Mouse (Mus musculus) E14TG2a.4 (cell line): Measurements from ENCODE around the gene Dnajb6.

Experiments
- H3K27me3 ChIP-seq: 2 replicates; pipeline ENCODE4 v1.6.1; 2014; ENCODE audit warnings: low read length, control low read depth; ENCODE audit not compliant: insufficient read depth
- H3K36me3 ChIP-seq: 2 replicates; pipeline ENCODE4 v1.6.1; 2014; ENCODE audit warnings: low read length, control low read depth; ENCODE audit not compliant: insufficient read depth
- H3K4me1 ChIP-seq: replicated peaks from 2 replicates; pipeline ENCODE4 v1.6.1; 2014; ENCODE audit warnings: low read depth, low read length, control low read depth
- H3K4me3 ChIP-seq: replicated peaks from 2 replicates; pipeline ENCODE4 v1.5.1; 2014; ENCODE audit warnings: mild to moderate bottlenecking, low read length
- H3K9me3 ChIP-seq: 2 replicates; pipeline ENCODE4 v1.6.1; 2014; ENCODE audit warnings: low read length, control low read depth
- CTCF ChIP-seq: conservative IDR thresholded peaks from 2 replicates; pipeline ENCODE4 v1.5.1; 2014; ENCODE audit warnings: low read length
- NANOG ChIP-seq: IDR thresholded peaks from 2 replicates; pipeline ENCODE4 v1.6.1; 2014; ENCODE audit warnings: borderline replicate concordance, low read length, mixed read lengths
- POU5F1 ChIP-seq: IDR thresholded peaks from 2 replicates; pipeline ENCODE4 v1.6.1; 2014; ENCODE audit warnings: low read length, borderline replicate concordance

Dnajb6 gene

DNA sequence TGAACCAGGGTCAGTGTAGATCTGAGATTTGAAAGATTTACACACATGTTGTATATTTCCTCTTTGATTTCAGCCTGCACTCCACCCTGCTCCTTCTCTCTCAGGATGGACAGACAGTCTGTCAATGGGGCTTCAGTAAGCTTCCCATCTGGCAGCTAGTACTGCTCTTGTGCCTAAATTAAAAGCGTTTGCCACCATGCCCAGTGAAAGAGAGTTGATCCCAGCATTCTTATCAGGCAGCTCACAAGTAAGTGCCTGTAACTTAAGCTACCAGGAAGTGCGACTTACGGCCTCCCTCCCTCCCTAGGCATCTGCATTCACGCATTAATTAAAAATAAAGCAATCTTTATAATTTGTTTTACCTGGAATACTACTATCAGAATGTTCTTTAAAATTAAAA lies 5.6 kb downstream of the Dnajb6 start:
- Histone ChIP-seq H3K4me1 (peaks cover 85% of the 10 kb centered on the region), H3K36me3 (peaks cover 77% of the 10 kb centered on the region)

DNA sequence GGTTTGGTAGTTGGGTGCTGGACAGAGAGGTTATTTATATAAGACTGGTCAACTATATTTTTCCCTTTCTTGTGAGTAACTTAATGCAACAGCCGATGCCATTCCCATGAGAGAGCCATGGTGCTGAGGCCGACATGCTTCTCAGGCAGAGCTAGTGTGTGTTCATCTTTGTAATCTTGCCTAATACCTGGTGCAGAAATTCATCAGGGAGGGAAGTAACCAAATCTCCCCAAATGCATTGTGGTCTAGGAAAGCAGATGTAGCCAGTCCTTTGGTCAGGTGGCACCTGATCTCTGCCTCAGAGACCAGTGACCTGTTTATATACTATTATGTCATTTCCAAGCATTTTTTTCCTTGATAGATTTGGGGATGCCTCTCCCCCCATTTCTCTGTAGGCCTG lies 12.2 kb downstream of the Dnajb6 start:
- no peak overlapping the region for H3K4me3 ChIP-seq
- H3K9me3 ChIP-seq = no peaks in the 10 kb centered on the region
- H3K4me1 ChIP-seq = peaks cover 68% of the 10 kb centered on the region
- no peaks in the 10 kb centered on the region for H3K27me3 ChIP-seq
- no peak for TF ChIP-seq CTCF
- TF ChIP-seq NANOG = no peak
- no peak for TF ChIP-seq POU5F1
- H3K36me3 ChIP-seq = peaks cover 94% of the 10 kb centered on the region

More for the DNA sequence above, 5.6 kb downstream of the Dnajb6 start:
- peak overlapping the region; percentile 41; the same call in 1 of the 2 replicates for H3K4me3 ChIP-seq
- no peaks in the 10 kb centered on the region for H3K27me3 ChIP-seq
- TF ChIP-seq POU5F1 = no peak
- no peak for TF ChIP-seq NANOG
- no peak for TF ChIP-seq CTCF
- no peaks in the 10 kb centered on the region for H3K9me3 ChIP-seq

DNA sequence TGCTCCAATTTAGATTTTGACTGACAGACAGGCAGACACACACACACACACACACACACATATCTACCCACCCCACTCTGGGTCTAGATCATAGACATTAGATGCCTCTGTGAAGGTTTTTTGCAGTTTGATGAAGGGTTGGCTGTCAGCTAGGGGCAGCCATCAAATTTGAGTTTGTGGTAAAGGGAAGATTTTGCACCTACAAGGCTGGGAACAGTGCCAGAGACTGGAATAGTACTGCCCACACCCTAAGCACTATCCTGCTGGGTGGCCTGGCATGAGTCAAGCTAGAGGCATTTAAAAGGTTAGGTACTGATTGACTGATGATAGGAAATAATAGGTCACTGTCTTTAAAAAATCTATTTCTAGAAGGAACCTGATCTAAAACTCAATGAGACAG lies 15.8 kb downstream of the Dnajb6 start:
- TF ChIP-seq CTCF (no peak), POU5F1 (no peak), NANOG (no peak)
- peaks cover 48% of the 10 kb centered on the region for H3K4me1 ChIP-seq
- H3K4me3 ChIP-seq = no peak overlapping the region
- H3K9me3 ChIP-seq = no peaks in the 10 kb centered on the region
- H3K36me3 ChIP-seq = peaks cover 97% of the 10 kb centered on the region
- H3K27me3 ChIP-seq = no peaks in the 10 kb centered on the region

DNA sequence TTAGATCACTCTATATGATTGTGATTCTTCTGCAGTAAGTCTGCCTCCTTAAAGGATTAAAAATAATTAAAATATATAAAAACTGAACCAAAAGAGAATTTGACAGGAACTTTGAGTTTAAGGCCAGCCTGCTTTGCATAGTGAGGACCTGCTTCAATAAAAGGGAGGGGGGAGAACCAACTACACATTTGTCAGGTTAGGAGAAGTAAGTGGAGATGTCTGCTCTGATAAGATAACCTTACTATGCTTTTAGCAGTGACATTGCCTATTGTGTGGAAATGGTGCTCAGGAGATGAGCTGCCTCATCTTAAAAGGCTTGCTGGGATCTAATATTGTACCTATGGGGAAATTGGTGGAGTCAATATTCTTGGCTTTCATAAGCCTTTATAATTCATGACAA lies 17.4 kb downstream of the Dnajb6 start:
- H3K9me3 ChIP-seq = no peaks in the 10 kb centered on the region
- TF ChIP-seq CTCF = no peak
- TF ChIP-seq NANOG = no peak
- no peak for TF ChIP-seq POU5F1
- H3K4me3 ChIP-seq = no peak overlapping the region
- H3K4me1 ChIP-seq = peaks cover 44% of the 10 kb centered on the region
- no peaks in the 10 kb centered on the region for H3K27me3 ChIP-seq
- H3K36me3 ChIP-seq = peaks cover 98% of the 10 kb centered on the region

DNA sequence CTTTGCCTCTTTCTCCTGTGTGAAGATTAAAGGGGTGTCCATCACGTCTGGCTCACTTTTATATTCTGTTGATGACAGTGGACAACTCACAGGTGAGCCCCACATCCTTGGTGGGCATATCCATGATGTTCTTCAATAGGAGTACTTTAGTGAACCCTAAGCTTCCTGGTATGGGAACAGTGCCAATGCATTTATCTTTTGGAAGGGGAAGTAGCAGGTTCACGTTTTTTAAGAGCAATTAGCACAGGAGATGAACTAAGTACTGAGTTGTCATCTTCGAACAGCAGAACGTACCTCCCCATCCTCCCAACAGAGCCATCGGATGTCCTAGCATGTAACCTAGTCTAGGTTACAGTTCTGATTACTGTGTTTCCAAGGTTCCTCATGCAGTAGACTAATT lies 23.8 kb downstream of the Dnajb6 start:
- Histone ChIP-seq H3K9me3 (no peaks in the 10 kb centered on the region), H3K4me1 (peaks cover 41% of the 10 kb centered on the region), H3K4me3 (no peak overlapping the region), H3K27me3 (no peaks in the 10 kb centered on the region), H3K36me3 (peaks cover 100% of the 10 kb centered on the region)
- TF ChIP-seq CTCF (no peak), POU5F1 (no peak), NANOG (no peak)

DNA sequence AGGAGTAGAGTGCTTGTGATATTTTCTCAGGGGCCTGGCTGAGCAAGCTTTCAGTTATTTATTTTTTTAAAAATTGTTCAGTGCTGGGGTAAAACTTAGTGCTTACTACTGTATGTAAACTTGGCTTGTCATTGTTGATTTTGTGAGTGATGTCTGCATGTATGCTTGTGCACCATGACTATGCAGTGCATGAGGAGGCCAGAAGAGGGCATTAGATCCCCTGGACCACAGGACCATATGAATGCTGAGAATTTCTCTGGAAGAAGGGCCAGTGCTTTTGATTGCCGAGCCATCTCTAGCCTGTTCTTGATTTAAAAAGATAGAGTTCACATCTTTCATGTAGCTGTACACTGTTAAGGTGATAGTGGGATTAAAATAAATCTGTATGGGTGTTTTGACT lies 35.4 kb downstream of the Dnajb6 start:
- TF ChIP-seq CTCF = peak; percentile 44
- no peak for TF ChIP-seq NANOG
- H3K9me3 ChIP-seq = no peaks in the 10 kb centered on the region
- no peaks in the 10 kb centered on the region for H3K27me3 ChIP-seq
- peaks cover 66% of the 10 kb centered on the region for H3K4me1 ChIP-seq
- no peak overlapping the region for H3K4me3 ChIP-seq
- H3K36me3 ChIP-seq = peaks cover 93% of the 10 kb centered on the region

DNA sequence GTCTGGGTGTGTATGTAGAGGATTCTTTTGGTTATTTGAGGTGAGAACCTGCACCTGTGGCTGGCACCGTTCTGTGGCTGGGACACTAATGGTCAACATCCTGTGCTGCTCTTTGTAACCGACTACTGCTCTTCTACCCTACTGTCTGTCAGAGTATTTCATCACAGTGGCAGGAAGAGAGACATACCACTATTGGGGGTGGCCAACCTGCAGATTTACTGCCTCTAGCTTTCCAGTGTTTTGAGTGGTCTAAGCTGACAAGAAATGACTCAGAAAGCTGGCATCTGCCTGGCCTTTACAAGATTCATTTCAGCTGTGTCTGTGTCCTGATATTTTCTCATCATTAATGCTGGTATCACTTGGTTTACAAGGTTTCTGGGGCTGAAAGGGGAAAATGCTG lies 36.5 kb downstream of the Dnajb6 start:
- no peak for TF ChIP-seq NANOG
- TF ChIP-seq POU5F1 = no peak
- no peak for TF ChIP-seq CTCF
- Histone ChIP-seq H3K27me3 (no peaks in the 10 kb centered on the region), H3K4me3 (no peak overlapping the region)

DNA sequence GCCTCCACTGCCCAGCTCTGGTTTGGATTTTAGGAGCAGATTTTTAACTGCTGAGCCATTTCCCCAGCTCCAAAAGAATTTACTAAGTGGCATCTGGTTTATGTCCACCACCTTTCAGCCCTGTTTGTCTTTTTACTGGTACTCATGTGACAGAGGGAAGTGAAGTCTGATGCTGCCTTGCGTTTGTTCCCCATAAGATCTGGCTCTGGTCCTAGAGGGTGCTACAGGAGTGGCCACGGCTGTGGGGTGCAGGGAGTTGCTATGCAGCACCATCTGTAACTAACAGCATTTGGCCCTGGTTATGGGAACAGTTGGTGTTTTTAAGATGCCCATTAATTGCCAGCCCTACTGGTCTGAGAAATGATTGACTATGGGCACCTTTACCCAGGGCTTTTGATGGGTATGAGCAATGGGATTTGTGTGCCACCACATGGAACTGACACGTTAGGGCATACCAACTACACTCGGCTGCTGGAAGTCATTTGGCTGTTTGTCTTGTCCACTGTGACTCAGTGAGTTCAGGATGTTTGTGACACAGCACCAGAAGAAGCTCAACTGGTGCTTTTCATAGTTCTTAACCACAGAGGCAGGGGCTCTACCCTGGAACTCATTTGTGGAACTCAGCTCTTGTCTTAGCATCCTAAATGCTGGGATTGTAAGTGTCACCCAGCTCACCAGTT lies 37.3 kb downstream of the Dnajb6 start:
- Histone ChIP-seq H3K4me3 (no peak overlapping the region), H3K36me3 (peaks cover 99% of the 10 kb centered on the region), H3K27me3 (no peaks in the 10 kb centered on the region), H3K9me3 (no peaks in the 10 kb centered on the region), H3K4me1 (peaks cover 84% of the 10 kb centered on the region)
- no peak for TF ChIP-seq CTCF
- TF ChIP-seq NANOG = no peak
- no peak for TF ChIP-seq POU5F1

More for the DNA sequence above, 36.5 kb downstream of the Dnajb6 start:
- no peaks in the 10 kb centered on the region for H3K9me3 ChIP-seq
- H3K4me1 ChIP-seq = peaks cover 77% of the 10 kb centered on the region
- H3K36me3 ChIP-seq = peaks cover 99% of the 10 kb centered on the region

DNA sequence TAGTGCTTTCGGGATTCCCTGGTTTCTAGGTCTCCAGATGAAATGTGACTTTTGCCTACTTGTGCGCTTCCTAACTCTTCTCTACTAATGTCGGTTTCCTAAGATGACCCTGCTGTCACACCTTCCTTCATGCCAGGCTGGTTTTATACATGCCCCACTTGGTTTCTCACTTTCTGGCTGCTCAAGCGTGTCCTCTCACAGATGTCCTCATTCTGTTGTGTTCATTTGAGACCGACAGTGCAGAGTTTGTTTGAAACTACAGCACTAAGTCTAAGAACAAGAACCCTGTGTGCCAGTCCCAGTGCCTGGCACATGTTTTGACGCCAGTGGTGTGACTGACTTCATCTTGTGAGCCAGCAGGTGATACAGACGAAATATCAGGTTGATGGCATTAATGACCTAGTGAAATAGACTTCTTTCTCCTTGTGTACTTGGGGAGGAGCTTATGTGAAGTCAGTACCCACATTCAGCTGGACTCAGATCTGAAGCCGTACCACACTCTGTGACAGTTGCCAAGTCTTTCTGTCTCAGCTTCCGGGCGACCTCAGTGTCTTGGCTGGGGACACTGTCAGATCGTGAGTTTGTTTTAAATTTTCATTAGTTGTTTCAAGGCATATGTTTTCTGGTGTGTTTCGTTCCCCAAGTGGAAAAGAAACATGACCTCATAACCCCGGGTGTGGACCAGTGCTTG lies 38.1 kb downstream of the Dnajb6 start:
- Histone ChIP-seq H3K27me3 (no peaks in the 10 kb centered on the region), H3K4me3 (no peak overlapping the region), H3K36me3 (peaks cover 99% of the 10 kb centered on the region), H3K4me1 (peaks cover 86% of the 10 kb centered on the region), H3K9me3 (no peaks in the 10 kb centered on the region)
- no peak for TF ChIP-seq POU5F1
- no peak for TF ChIP-seq NANOG
- TF ChIP-seq CTCF = no peak
